Mouse (Mus musculus): ENCODE measurements around the gene Egfem1.

The Egfem1 gene

GRCm38 (mm10) chr3:29342223-29342791 is 260.5 kb downstream of the Egfem1 start:
- in situ Hi-C loops (cut with MboI, MseI): no loop called here

- in situ Hi-C loops (cut with MboI, MseI): no loop called here
These were observed 264.0 kb downstream of the Egfem1 start for GRCm38 (mm10) chr3:29345805-29346204.

- in situ Hi-C loops (cut with MboI, MseI): no loop called here
These were observed 285.1 kb downstream of the Egfem1 start for GRCm38 (mm10) chr3:29366907-29367306.

GRCm38 (mm10) chr3:29370519-29370918 is 288.7 kb downstream of the Egfem1 start:
- in situ Hi-C loops (cut with MboI, MseI): no loop called here

GRCm38 (mm10) chr3:29381255-29381654 is 299.4 kb downstream of the Egfem1 start:
- in situ Hi-C loops (cut with MboI, MseI): no loop called here

- in situ Hi-C loops (cut with MboI, MseI): no loop called here
These were observed 317.2 kb downstream of the Egfem1 start for GRCm38 (mm10) chr3:29399064-29399463.

GRCm38 (mm10) chr3:29421634-29422033 is 339.8 kb downstream of the Egfem1 start:
- in situ Hi-C loops (cut with MboI, MseI): no loop called here

GRCm38 (mm10) chr3:29432109-29433091 is 350.6 kb downstream of the Egfem1 start:
- in situ Hi-C loops (cut with MboI, MseI): no loop called here

- in situ Hi-C loops (cut with MboI, MseI): no loop called here
These were observed 361.2 kb downstream of the Egfem1 start for GRCm38 (mm10) chr3:29443024-29443423.

GRCm38 (mm10) chr3:29444661-29445060 is 362.8 kb downstream of the Egfem1 start:
- in situ Hi-C loops (cut with MboI, MseI): no loop called here

GRCm38 (mm10) chr3:29446081-29446480 is 364.3 kb downstream of the Egfem1 start:
- in situ Hi-C loops (cut with MboI, MseI): no loop called here

GRCm38 (mm10) chr3:29448829-29449406 is 367.1 kb downstream of the Egfem1 start:
- in situ Hi-C loops (cut with MboI, MseI): no loop called here

- in situ Hi-C loops (cut with MboI, MseI): no loop called here
These were observed 416.4 kb downstream of the Egfem1 start for GRCm38 (mm10) chr3:29498211-29498610.

- in situ Hi-C loops (cut with MboI, MseI): no loop called here
These were observed 417.4 kb downstream of the Egfem1 start for GRCm38 (mm10) chr3:29499188-29499587.

GRCm38 (mm10) chr3:29525298-29525962 is 443.6 kb downstream of the Egfem1 start:
- in situ Hi-C loops (cut with MboI, MseI): loop anchor here (5.0 kb wide), 1 partner anchor 33 kb away; no protein-coding TSS in a partner anchor

GRCm38 (mm10) chr3:29525963-29526301 is 444.1 kb downstream of the Egfem1 start:
- in situ Hi-C loops (cut with MboI, MseI): loop anchor here (5.0 kb wide), 1 partner anchor 34 kb away; no protein-coding TSS in a partner anchor

- in situ Hi-C loops (cut with MboI, MseI): no loop called here
These were observed 457.4 kb downstream of the Egfem1 start for GRCm38 (mm10) chr3:29539211-29539610.

GRCm38 (mm10) chr3:29539902-29540301 is 458.1 kb downstream of the Egfem1 start:
- in situ Hi-C loops (cut with MboI, MseI): no loop called here

GRCm38 (mm10) chr3:29541477-29542079 is 459.8 kb downstream of the Egfem1 start:
- in situ Hi-C loops (cut with MboI, MseI): no loop called here

- in situ Hi-C loops (cut with MboI, MseI): no loop called here
These were observed 462.2 kb downstream of the Egfem1 start for GRCm38 (mm10) chr3:29544056-29544455.

GRCm38 (mm10) chr3:29563171-29563570 is 481.3 kb downstream of the Egfem1 start:
- in situ Hi-C loops (cut with MboI, MseI): no loop called here

Data from T-helper 1 cell (primary cell).